Mouse (Mus musculus): ENCODE results near the gene Cd33. TPM values are rescaled to one million over a fixed set of nuclear protein-coding genes. Genes with fewer than 3 reads are reported as not detected.

The Cd33 gene
- total and polyA plus RNA-seq, 3 experiments, result not detected

DNA sequence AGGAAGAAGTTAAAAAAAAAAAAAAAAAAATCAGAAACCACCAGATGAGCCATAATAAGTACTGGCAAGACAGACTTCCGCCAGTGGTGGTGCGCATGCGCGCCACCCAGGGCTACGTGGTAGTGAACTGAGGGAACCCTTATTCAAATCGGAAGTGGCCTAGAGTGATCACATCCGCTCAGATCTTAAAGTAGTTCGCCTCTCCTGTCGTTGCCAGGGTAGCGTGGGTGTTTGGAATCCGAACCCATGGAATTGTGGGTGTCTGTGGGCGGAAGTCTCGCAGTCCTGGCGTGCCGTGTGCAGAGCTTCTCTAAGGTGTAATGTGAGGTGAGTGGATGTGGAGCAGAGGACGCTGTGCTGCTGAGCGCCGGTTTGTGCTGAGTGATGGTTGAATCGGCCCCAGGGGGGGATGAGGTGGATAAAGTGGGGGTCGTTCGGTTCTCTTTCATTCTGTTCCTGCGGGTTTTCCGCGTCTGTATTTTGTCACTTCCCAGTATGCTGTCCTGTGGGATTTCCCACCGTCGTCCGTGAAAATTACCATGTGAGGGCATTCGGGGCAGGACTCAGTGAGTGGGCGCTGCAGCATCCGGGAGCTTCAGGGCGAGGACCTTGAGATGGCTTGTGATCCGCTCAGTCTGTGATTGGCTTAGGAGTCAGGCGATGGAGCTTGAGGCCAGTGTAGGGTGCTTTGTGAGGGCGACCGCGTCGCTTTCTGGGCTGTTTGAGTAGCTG is 35.4 kb upstream of the Cd33 start, which contains the start of gene Zfp719:
Gene Zfp719 (plus strand): TSS at position 171 of the 732 bp plus-strand sequence.
- Histone ChIP-seq H3K36me3 (ENCODE audit: control insufficient read depth in 1 of 2, insufficient read depth in 2 of 2, low read length in 2 of 2) (no peaks in the 10 kb centered on the region; a peak in 1 of 4 replicates), H3K27me3 (ENCODE audit: control insufficient read depth in 1 of 2, insufficient read depth in 2 of 2, low read length in 2 of 2) (no peaks in the 10 kb centered on the region), H3K4me3 (ENCODE audit: control insufficient read depth in 1 of 2, insufficient read depth in 1 of 2, low read depth in 2 of 2, low read length in 2 of 2) (peak within 1 kb of the TSS; percentile 66 to 95), H3K9me3 (replicated peaks; ENCODE audit: insufficient read depth, low read length) (no peaks in the 10 kb centered on the region; the same call in 1 of the 2 replicates), H3K4me1 (ENCODE audit: control insufficient read depth in 1 of 2, insufficient read depth in 2 of 2, low read length in 2 of 2) (peaks cover 3% of the 10 kb centered on the region in 2 experiments; a peak in 3 of 4 replicates), H3K79me2 (ENCODE audit: control insufficient read depth, insufficient read depth, low read length, poor library complexity) (peaks cover 20% of the 10 kb centered on the region), H3K27ac (ENCODE audit: control insufficient read depth, low read depth, low read length) (peak within 1 kb of the TSS; percentile 32), H3K9ac (ENCODE audit: control insufficient read depth, low read depth, low read length, poor library complexity, severe bottlenecking) (peak within 1 kb of the TSS; percentile 62)
- DNase-seq (ENCODE audit: low read depth, low spot score), result peak; percentile 96
- TF ChIP-seq CHD1 (IDR thresholded peaks at IDR 0.05; ENCODE audit: low read depth, low read length) (no peak), MYB (IDR thresholded peaks at IDR 0.05; ENCODE audit: low read depth, low read length) (no peak), CHD2 (IDR thresholded peaks at IDR 0.05; ENCODE audit: low read length) (no peak), NRF1 (IDR thresholded peaks at IDR 0.05; ENCODE audit: insufficient read depth, low read depth, low read length, poor library complexity, severe bottlenecking) (peak; percentile 88), TAL1 (IDR thresholded peaks at IDR 0.05; ENCODE audit: low read length) (no peak), ETS1 (IDR thresholded peaks at IDR 0.05; ENCODE audit: low read depth, low read length) (peak; percentile 19; the same call in 1 of the 2 replicates), POLR2A (IDR thresholded peaks at IDR 0.05; ENCODE audit: control insufficient read depth in 1 of 2, insufficient read depth in 1 of 2, low read depth in 1 of 2, low read length in 2 of 2, poor library complexity in 1 of 2) (peak in 1 of 2 experiments; percentile 80; a peak in 2 of 4 replicates), ZKSCAN1 (IDR thresholded peaks at IDR 0.05; ENCODE audit: low read depth, low read length) (no peak), TBP (IDR thresholded peaks at IDR 0.05; ENCODE audit: low read depth, low read length) (peak; percentile 54), BHLHE40 (IDR thresholded peaks at IDR 0.05; ENCODE audit: borderline replicate concordance, low read depth, low read length) (no peak), POLR2AphosphoS2 (IDR thresholded peaks at IDR 0.05; ENCODE audit: low read length) (peak; percentile 38; the same call in 1 of the 2 replicates), HCFC1 (IDR thresholded peaks at IDR 0.05; ENCODE audit: low read depth, low read length) (peak; percentile 90), MYC (IDR thresholded peaks at IDR 0.05; ENCODE audit: low read depth, low read length) (peak; percentile 82), MXI1 (IDR thresholded peaks at IDR 0.05; ENCODE audit: low read depth, low read length) (peak; percentile 83), UBTF (IDR thresholded peaks at IDR 0.05; ENCODE audit: borderline replicate concordance, insufficient read depth, low read depth, low read length) (no peak), GABPA (IDR thresholded peaks at IDR 0.05; ENCODE audit: low read depth, low read length) (no peak), ZMIZ1 (IDR thresholded peaks at IDR 0.05; ENCODE audit: low read depth, low read length) (peak; percentile 54; the same call in 1 of the 2 replicates), TCF12 (IDR thresholded peaks at IDR 0.05; ENCODE audit: low read depth, low read length) (peak; percentile 25), CTCF (IDR thresholded peaks at IDR 0.05 in 2 of 3, conservative IDR thresholded peaks at IDR 0.05 in 1 of 3; ENCODE audit: control insufficient read depth in 1 of 3, insufficient read depth in 1 of 3, low read depth in 2 of 3, low read length in 3 of 3, poor library complexity in 1 of 3, severe bottlenecking in 1 of 3) (no peak), JUND (IDR thresholded peaks at IDR 0.05; ENCODE audit: low read depth, low read length) (no peak), GATA1 (IDR thresholded peaks at IDR 0.05; ENCODE audit: low read depth, low read length) (no peak), ELF1 (IDR thresholded peaks at IDR 0.05; ENCODE audit: low read depth, low read length) (peak; percentile 84), USF2 (IDR thresholded peaks at IDR 0.05; ENCODE audit: borderline replicate concordance in 1 of 2, insufficient read depth in 1 of 2, low read depth in 1 of 2, low read length in 2 of 2) (no peak), MAX (IDR thresholded peaks at IDR 0.05; ENCODE audit: low read length) (peak; percentile 64), ZNF384 (IDR thresholded peaks at IDR 0.05; ENCODE audit: low read depth, low read length) (peak; percentile 95), EP300 (IDR thresholded peaks at IDR 0.05; ENCODE audit: low read depth in 1 of 2, low read length in 2 of 2) (no peak), NELFE (IDR thresholded peaks at IDR 0.05; ENCODE audit: low read depth, low read length) (peak; percentile 63), SMC3 (IDR thresholded peaks at IDR 0.05; ENCODE audit: low read depth, low read length) (no peak), MAFK (IDR thresholded peaks at IDR 0.05; ENCODE audit: borderline replicate concordance, low read depth, low read length) (no peak), RCOR1 (IDR thresholded peaks at IDR 0.05; ENCODE audit: low read depth, low read length) (no peak; the same call in 1 of the 2 replicates), USF1 (IDR thresholded peaks at IDR 0.05; ENCODE audit: low read depth, low read length) (no peak), MAZ (IDR thresholded peaks at IDR 0.05; ENCODE audit: low read depth, low read length) (no peak), MEF2A (IDR thresholded peaks at IDR 0.05; ENCODE audit: extremely low read depth, insufficient replicate concordance, low read depth, low read length, poor library complexity, severe bottlenecking) (0 out of 2 replicates have a peak, but pooled peaks have one; percentile 37), ZC3H11A (IDR thresholded peaks at IDR 0.05; ENCODE audit: low read depth, low read length) (no peak), POLR2AphosphoS5 (IDR thresholded peaks at IDR 0.05; ENCODE audit: borderline replicate concordance, low read depth, low read length) (no peak), SIN3A (IDR thresholded peaks at IDR 0.05; ENCODE audit: low read length) (peak; percentile 87)
